Mouse (Mus musculus) ES-E14 (cell line): ENCODE data around the gene Cox4i2. TPM values are rescaled to one million over a fixed set of nuclear protein-coding genes. Genes with fewer than 3 reads are reported as not detected.

ENCODE experiments used
- DNase-seq: peaks from one replicate; pipeline ENCODE4 v3.0.0-alpha.2; 2013; ENCODE audit warnings: low read depth, low spot score
- H3K27ac ChIP-seq: 2 replicates; pipeline ENCODE4 v1.5.1; 2012; ENCODE audit warnings: low read depth, mild to moderate bottlenecking, low read length, moderate library complexity, mixed read lengths; ENCODE audit not compliant: poor library complexity, insufficient read depth, severe bottlenecking
- H3K36me3 ChIP-seq: 2 replicates; pipeline ENCODE4 v1.6.1; 2012; ENCODE audit warnings: mild to moderate bottlenecking, low read length, moderate library complexity, mixed read lengths; ENCODE audit not compliant: control insufficient read depth, poor library complexity, insufficient read depth, severe bottlenecking
- H3K4me1 ChIP-seq, 2 experiments: fragments of 150-350 bp in 1 of 2; sonication (generic) in 1 of 2; 2 replicates each; pipeline ENCODE4 v1.6.1; 2012; ENCODE audit warnings: low read length in 2 of 2, mild to moderate bottlenecking in 1 of 2, mixed read lengths in 1 of 2; ENCODE audit not compliant: control insufficient read depth in 2 of 2, insufficient read depth in 2 of 2, poor library complexity in 1 of 2
- H3K4me3 ChIP-seq, 2 experiments: fragments of 150-350 bp in 1 of 2; sonication (generic) in 1 of 2; 2 replicates each; pipeline ENCODE4 v1.5.1; 2012; ENCODE audit warnings: low read length in 2 of 2, low read depth in 1 of 2, mild to moderate bottlenecking in 1 of 2, mixed read lengths in 1 of 2; ENCODE audit not compliant: insufficient read depth in 1 of 2, poor library complexity in 1 of 2, severe bottlenecking in 1 of 2
- H3K9ac ChIP-seq: 2 replicates; pipeline ENCODE4 v1.6.1; 2012; ENCODE audit warnings: low read depth, mild to moderate bottlenecking, low read length, mixed read lengths; ENCODE audit not compliant: poor library complexity, insufficient read depth, severe bottlenecking
- H3K9me3 ChIP-seq: fragments of 150-350 bp; sonication (generic); 2 replicates; pipeline ENCODE4 v1.6.1; 2012; ENCODE audit warnings: low read depth, mild to moderate bottlenecking, low read length; ENCODE audit not compliant: control insufficient read depth, insufficient read depth
- CHD2 ChIP-seq: IDR thresholded peaks from 2 replicates; pipeline ENCODE4 v1.6.1; 2014; ENCODE audit warnings: mild to moderate bottlenecking, low read depth, low read length, inconsistent platforms
- HCFC1 ChIP-seq: IDR thresholded peaks from 2 replicates; pipeline ENCODE4 v1.6.1; 2012; ENCODE audit warnings: low read length, inconsistent platforms, borderline replicate concordance; ENCODE audit not compliant: insufficient read depth
- MAFK ChIP-seq: IDR thresholded peaks from 2 replicates; pipeline ENCODE4 v1.6.1; 2014; ENCODE audit warnings: mild to moderate bottlenecking, low read depth, low read length, inconsistent platforms; ENCODE audit not compliant: insufficient read depth
- ZC3H11A ChIP-seq: IDR thresholded peaks from 2 replicates; pipeline ENCODE4 v1.6.1; 2012; ENCODE audit warnings: low read depth, mild to moderate bottlenecking, inconsistent platforms, low read length, borderline replicate concordance
- ZNF384 ChIP-seq: IDR thresholded peaks from 2 replicates; pipeline ENCODE4 v1.6.1; 2012; ENCODE audit warnings: low read depth, low read length, inconsistent platforms
- in situ Hi-C, 2 experiments: fragments of 600-800 bp; cut with MboI; formaldehyde crosslinking; loops; one replicate each; pipeline ENCODE4 v1.15.1; 2025; ENCODE audit warnings: low sequenced_read_pairs in 2 of 2, inconsistent platforms in 1 of 2; ENCODE audit not compliant: unreplicated experiment in 2 of 2
- total RNA-seq: library from RNA; depleted of rRNA; stranded (reverse); fragments of 300-350 nt; gene quantifications from 2 replicates; pipeline ENCODE4 v1.2.3, GENCODE M21; 2012

The Cox4i2 gene
- total RNA-seq, 1 experiment: 1.7 TPM

DNA sequence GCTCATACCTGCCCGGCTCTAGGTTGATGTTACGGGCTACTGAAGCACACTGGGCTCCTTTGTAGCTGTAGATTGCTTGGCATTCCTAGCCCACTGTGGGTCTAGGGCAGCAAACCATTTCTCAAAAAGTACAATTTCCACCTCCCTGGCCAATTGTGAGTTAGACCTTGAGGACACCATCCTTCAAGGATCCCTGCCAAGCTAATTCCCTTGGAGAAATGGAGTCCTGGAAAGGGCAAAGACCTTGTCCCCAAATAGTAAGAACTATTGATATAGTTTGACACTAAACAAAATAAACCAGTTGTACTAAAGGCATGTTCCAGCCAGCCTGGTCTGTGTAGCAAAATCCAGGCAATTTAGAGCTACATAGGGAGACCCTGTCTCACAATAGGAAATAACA lies 15.6 kb upstream of the Cox4i2 start:
- no peaks in the 10 kb centered on the region for H3K9me3 ChIP-seq
- no peaks in the 10 kb centered on the region for H3K36me3 ChIP-seq
- no peak overlapping the region for H3K4me3 ChIP-seq
- H3K4me1 ChIP-seq: peaks cover 17 to 34% of the 10 kb centered on the region in 2 experiments
- TF ChIP-seq MAFK (no peak), HCFC1 (no peak), ZC3H11A (no peak), ZNF384 (no peak), CHD2 (no peak)
- in situ Hi-C loops: loop anchor here in 1 of 2 experiments (5.0 kb wide), 1 partner anchor 36 kb away; no protein-coding TSS in a partner anchor
- H3K9ac ChIP-seq: no peak overlapping the region
- DNase-seq: no peak
- H3K27ac ChIP-seq: no peak overlapping the region

DNA sequence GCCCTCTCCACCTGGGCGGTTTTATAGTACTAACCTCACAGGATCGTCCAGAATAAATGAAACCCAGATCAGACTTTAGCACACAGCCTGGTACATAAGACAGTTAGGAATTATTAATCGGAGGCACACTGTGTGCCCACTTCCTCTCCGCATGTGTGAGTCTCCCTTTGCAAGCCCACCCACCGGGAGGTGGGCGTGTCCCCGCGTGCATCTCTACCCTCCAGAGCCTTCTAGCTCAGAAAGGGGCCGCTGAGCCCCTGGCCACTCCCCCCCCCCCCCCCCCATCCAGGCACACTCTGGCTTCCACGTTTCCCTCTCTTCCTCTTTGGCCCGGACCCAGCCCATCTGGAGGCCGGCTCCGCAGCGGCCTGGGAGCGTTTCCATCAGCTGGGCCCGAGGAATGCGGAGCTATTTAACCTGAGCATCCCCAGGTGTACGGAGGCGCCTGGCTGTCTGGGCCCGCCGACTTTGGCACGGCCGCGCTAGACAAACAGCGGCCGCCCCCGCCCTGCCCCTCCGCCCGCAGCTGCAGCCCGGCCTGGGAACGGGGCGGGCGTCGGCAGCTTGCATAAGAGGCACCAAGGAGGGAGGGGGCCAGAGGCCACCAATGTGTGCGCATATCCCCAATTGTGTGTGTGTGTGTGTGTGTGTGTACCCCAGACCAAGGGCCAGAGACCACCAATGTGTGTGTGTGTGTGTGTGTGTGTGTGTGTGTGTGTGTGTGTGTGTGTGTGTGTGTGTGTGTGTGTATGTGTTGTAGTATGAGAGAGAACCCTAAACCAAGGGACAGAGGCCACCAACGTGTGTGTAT lies 14.7 kb upstream of the Cox4i2 start:
- no peak overlapping the region for H3K27ac ChIP-seq
- H3K4me3 ChIP-seq: peak overlapping the region; percentile 36 to 56
- H3K9ac ChIP-seq: peak overlapping the region; percentile 51; the same call in 1 of the 2 replicates
- TF ChIP-seq HCFC1: no peak
- no peak for TF ChIP-seq CHD2
- TF ChIP-seq ZNF384: no peak
- TF ChIP-seq ZC3H11A: no peak
- TF ChIP-seq MAFK: no peak
- no peaks in the 10 kb centered on the region for H3K36me3 ChIP-seq
- no peaks in the 10 kb centered on the region for H3K9me3 ChIP-seq
- H3K4me1 ChIP-seq: peaks cover 17 to 33% of the 10 kb centered on the region in 2 experiments
- in situ Hi-C loops: loop anchor here in 1 of 2 experiments (5.0 kb wide), 1 partner anchor 37 kb away; no protein-coding TSS in a partner anchor
- DNase-seq: no peak

DNA sequence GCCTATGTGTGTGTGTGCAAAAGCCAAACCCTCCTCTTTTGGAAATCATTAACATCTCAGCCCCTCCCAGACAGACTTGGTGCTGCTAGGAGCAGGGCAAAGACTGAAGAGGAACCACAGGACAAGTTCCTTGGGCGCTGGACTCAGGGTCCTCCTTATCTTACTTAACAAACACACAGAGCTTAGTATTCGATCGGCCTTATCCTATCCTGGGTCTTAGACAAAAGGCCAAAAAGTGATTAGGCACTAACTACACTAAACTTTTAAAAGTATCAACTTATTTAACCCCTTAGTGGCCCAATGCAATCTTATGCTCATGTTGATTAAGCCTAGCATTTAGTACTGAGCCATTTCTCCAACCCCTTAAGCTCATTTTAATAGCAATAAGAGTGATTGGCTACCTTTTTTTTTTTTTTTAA lies 14.1 kb upstream of the Cox4i2 start:
- in situ Hi-C loops: loop anchor here in 1 of 2 experiments (5.0 kb wide), 1 partner anchor 38 kb away; no protein-coding TSS in a partner anchor
- TF ChIP-seq HCFC1 (no peak), ZC3H11A (no peak), CHD2 (no peak), MAFK (no peak), ZNF384 (no peak)
- H3K36me3 ChIP-seq: no peaks in the 10 kb centered on the region
- no peak overlapping the region; the same call in 1 of the 2 replicates for H3K9ac ChIP-seq
- H3K27ac ChIP-seq: no peak overlapping the region
- DNase-seq: no peak
- peak overlapping the region; percentile 23 to 56; a peak in 3 of 4 replicates for H3K4me3 ChIP-seq
- peaks cover 17 to 28% of the 10 kb centered on the region in 2 experiments for H3K4me1 ChIP-seq
- H3K9me3 ChIP-seq: no peaks in the 10 kb centered on the region

DNA sequence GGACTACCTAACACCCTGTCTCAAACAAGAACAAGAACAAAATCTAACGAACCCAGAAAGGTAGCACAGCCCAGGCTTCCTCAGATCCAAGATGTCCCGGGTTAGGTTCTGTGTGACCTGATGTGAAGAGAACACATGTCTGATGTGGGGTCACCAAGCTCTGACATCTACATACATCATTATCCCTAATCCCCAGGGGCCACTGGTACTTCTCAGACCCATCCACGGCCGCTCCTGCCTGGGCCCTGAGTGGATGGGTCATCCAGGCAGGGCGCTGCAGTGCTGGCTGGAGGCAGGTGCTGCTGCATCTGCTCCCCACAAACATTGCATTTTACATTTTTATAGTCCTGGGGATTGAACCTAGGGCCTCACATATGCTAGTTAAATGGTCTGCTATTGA lies 13.5 kb upstream of the Cox4i2 start:
- TF ChIP-seq CHD2 (no peak), MAFK (no peak), ZC3H11A (no peak), HCFC1 (no peak), ZNF384 (no peak)
- peaks cover 16 to 28% of the 10 kb centered on the region in 2 experiments for H3K4me1 ChIP-seq
- no peak overlapping the region for H3K4me3 ChIP-seq

More for the DNA sequence above, 13.5 kb upstream of the Cox4i2 start:
- Histone ChIP-seq H3K9ac (no peak overlapping the region), H3K36me3 (no peaks in the 10 kb centered on the region), H3K9me3 (no peaks in the 10 kb centered on the region), H3K27ac (no peak overlapping the region)
- no peak for DNase-seq
- in situ Hi-C loops: no loop called here
